Mouse (Mus musculus) bone marrow macrophage, adult 2 months (primary cell): Measurements from ENCODE around the gene Arglu1. TPM values are rescaled to one million over a fixed set of nuclear protein-coding genes. Genes with fewer than 3 reads are reported as not detected.
A peak's percentile ranks its signal among the peaks of the same experiment; 100 is the strongest.

ENCODE experiments used
- H3K27ac ChIP-seq: 2 replicates; pipeline ENCODE4 v1.5.1; 2012; ENCODE audit warnings: low read depth, low read length; ENCODE audit not compliant: insufficient read depth
- H3K4me1 ChIP-seq: 2 replicates; pipeline ENCODE4 v1.6.1; 2012; ENCODE audit warnings: low read length; ENCODE audit not compliant: control insufficient read depth, insufficient read depth
- H3K4me3 ChIP-seq: 2 replicates; pipeline ENCODE4 v1.5.1; 2012; ENCODE audit warnings: mild to moderate bottlenecking, low read length, moderate library complexity; ENCODE audit not compliant: insufficient read depth
- CTCF ChIP-seq: IDR thresholded peaks from 2 replicates; pipeline ENCODE4 v1.5.1; 2012; ENCODE audit warnings: low read depth, mild to moderate bottlenecking, low read length, moderate library complexity
- POLR2A ChIP-seq: IDR thresholded peaks from 2 replicates; pipeline ENCODE4 v1.6.1; 2012; ENCODE audit warnings: mild to moderate bottlenecking, low read depth, low read length, borderline replicate concordance
- polyA plus RNA-seq: library from polyadenylated mRNA; stranded (reverse); fragments of >200 nt; gene quantifications from 2 replicates; pipeline ENCODE4 v1.2.4, GENCODE M21; 2012; ENCODE audit not compliant: missing spikeins, insufficient read depth, insufficient read length

Arglu1 gene
- polyA plus RNA-seq, result 81.2 and 98.3 TPM in 2 replicates

DNA sequence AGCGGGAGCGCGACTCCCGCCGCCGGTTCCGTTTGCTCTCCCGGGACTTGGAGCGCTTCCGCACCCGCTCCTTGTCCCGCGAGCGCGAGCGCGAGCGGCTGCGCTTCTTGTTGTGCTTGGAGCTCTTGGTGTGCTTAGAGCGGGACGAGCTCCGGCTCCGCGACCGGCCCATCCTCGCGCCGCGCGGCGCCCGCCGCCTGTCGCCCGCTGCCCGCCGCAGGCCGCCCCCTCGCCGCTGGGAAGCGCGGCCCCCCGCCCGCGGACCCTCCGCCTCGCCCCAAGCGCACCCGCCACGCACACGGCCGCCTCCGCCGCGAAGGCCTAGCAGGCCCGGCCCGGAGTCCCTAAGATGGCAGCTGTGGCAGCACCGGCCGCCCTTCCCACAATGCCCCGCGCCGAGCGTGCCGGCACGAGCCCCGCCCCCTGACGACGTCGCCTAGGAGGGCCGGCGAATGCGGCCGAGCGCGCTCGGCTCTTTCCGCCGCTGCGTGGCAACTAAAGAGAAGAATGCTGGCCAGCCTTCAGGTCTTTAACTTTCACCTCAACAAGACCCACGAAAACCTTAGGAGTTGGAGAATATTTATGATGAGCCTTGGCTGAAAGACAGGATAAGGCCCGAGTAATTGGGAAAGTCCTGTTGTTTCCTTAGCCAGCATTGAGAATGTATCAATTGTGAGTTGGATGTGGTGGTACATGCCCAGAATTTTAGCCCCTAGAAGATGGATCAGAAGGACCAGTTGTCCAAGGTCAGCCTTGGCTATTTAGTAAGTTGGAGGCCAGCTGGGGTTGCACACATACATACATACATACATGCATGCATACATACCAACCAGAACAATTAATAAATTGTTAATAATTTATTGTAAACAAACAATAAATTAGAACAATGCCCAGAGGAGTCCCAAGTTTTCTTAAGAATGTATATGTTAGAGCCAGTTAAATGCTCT, at the start of gene Arglu1:
Gene Arglu1, minus strand, starts transcription at position 376 of the 947 bp plus-strand sequence.
- peak within 1 kb of the TSS; percentile 64 for H3K4me3 ChIP-seq
- TF ChIP-seq POLR2A (no peak), CTCF (no peak)
- peak within 1 kb of the TSS; percentile 73 for H3K27ac ChIP-seq
- peaks cover 24% of the 10 kb centered on the region for H3K4me1 ChIP-seq

- no peak overlapping the region for H3K27ac ChIP-seq
- no peaks in the 10 kb centered on the region for H3K4me1 ChIP-seq
- no peak for TF ChIP-seq CTCF
- no peak for TF ChIP-seq POLR2A
- no peak overlapping the region for H3K4me3 ChIP-seq
Observed at GRCm38 (mm10) chr8:8737271-8737670, 47.0 kb upstream of the Arglu1 start.

- H3K4me1 ChIP-seq, result no peaks in the 10 kb centered on the region
- no peak for TF ChIP-seq POLR2A
- no peak for TF ChIP-seq CTCF
- H3K27ac ChIP-seq, result no peak overlapping the region
- no peak overlapping the region for H3K4me3 ChIP-seq
Observed at GRCm38 (mm10) chr8:8736826-8737225, 46.5 kb upstream of the Arglu1 start.

- Histone ChIP-seq H3K27ac (no peak overlapping the region), H3K4me1 (no peaks in the 10 kb centered on the region), H3K4me3 (no peak overlapping the region)
- TF ChIP-seq POLR2A (no peak), CTCF (peak; percentile 69)
Observed at GRCm38 (mm10) chr8:8733804-8734203, 43.5 kb upstream of the Arglu1 start.

DNA sequence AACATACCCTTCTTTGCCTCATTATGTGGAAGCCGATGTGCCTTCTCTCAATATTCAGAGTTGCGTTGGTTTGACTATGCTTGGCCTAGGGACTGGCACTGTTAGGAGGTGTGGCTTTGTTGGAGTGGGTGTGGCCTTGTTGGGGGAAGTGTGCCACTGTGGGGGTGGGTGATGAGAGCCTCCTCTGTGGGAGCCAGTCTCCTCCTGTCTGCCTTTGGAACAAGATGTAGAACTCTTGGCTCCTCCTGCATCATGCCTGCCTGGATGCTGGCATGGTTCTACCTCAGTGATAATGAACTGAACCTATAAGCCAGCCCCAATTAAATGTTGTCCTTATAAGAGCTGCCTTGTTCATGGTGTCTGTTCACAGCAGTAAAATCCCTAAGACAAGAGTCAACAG, 38.3 kb upstream of the Arglu1 start:
- TF ChIP-seq CTCF, result no peak
- TF ChIP-seq POLR2A, result no peak
- no peaks in the 10 kb centered on the region for H3K4me1 ChIP-seq
- H3K27ac ChIP-seq, result no peak overlapping the region
- no peak overlapping the region for H3K4me3 ChIP-seq

DNA sequence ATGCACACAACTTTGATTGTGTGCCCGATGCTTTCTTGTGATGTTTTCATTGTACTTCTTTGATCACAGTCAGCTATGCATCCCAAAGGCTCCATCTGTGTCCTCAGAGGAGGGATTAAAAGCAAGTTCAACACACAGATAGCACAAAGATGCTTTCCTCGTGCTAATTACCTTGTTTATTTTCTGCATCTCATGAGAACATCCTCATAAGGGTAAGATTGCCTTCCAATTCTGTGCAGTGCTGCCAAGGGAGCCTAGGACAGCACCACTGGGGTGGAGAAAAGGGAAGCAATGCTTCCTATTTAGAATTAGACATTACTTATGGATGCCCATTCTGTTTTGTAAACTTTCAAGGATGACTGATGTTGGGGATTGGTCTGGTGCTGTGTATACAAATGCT, 36.2 kb upstream of the Arglu1 start:
- no peak for TF ChIP-seq POLR2A
- no peak for TF ChIP-seq CTCF
- Histone ChIP-seq H3K4me3 (no peak overlapping the region), H3K27ac (no peak overlapping the region), H3K4me1 (no peaks in the 10 kb centered on the region)

DNA sequence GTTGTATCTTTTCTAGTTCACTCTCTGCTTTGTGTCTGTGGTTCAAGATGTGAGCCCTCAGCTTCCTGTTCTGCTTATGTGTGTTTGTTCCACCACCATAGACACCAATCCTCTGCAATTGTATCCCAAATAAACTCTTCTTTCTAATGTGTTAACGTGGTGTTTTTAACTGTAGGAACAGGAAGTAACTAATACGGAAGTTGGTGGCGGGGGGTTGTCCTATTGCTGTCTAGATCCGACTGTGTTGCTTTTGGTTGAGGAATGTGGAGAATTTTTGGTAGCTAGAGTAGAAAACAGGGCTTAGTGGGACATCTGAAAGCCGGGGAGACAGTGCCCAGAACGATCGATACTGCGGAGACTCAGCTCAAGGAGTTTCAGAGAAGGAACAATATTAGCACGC, 14.5 kb upstream of the Arglu1 start:
- 0 out of 2 replicates have a peak, but pooled peaks cover 6% of the 10 kb centered on the region for H3K4me1 ChIP-seq
- TF ChIP-seq POLR2A, result no peak
- TF ChIP-seq CTCF, result no peak
- 0 out of 2 replicates have a peak overlapping the region, but pooled peaks have one; percentile 18 for H3K27ac ChIP-seq
- no peak overlapping the region for H3K4me3 ChIP-seq

GRCm38 (mm10) chr8:8703668-8704067, 13.3 kb upstream of the Arglu1 start:
- Histone ChIP-seq H3K27ac (no peak overlapping the region), H3K4me3 (no peak overlapping the region), H3K4me1 (0 out of 2 replicates have a peak, but pooled peaks cover 6% of the 10 kb centered on the region)
- no peak for TF ChIP-seq POLR2A
- no peak for TF ChIP-seq CTCF

DNA sequence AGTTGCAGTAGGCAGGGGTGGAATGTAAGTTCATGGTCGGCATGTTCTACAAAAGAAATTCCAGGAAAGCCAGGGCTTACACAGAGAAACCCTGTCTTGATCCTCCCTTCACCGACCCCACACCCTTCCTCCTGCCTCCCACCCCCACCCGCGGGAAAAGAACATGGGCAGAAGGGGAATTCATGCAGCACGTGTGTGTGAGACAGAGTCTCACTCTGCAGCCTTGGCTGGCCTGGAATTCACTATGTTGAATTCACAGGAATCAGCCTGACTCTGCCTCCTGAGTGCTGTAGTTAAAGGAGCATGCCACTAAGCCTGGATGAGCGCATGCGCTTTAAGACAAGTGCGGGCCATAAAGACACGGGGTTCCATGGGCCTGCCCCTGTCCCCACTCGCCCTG, 10.5 kb upstream of the Arglu1 start:
- 0 out of 2 replicates have a peak, but pooled peaks cover 6% of the 10 kb centered on the region for H3K4me1 ChIP-seq
- H3K4me3 ChIP-seq, result no peak overlapping the region
- no peak overlapping the region for H3K27ac ChIP-seq
- TF ChIP-seq CTCF (no peak), POLR2A (no peak)

DNA sequence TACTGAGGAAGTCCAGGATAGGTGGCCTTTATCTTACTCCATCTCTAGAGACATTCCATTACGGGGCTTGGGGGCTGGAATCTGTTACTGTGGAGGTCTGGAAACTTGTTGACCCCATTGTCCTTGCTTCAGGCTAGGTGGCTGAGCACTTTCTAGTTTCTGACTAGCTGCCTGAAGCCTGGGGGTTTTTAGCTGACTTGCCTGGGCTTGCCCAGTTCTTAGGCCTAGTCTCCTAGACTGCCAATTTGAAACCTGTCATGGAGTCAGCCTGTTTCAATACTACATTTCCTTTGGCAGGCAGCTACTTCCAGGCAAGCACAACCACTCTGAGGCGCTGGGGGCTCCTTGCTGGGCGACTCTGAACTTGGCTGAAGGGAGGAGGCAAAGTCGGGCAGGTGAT, 9.9 kb upstream of the Arglu1 start:
- Histone ChIP-seq H3K4me1 (0 out of 2 replicates have a peak, but pooled peaks cover 6% of the 10 kb centered on the region), H3K4me3 (no peak overlapping the region), H3K27ac (no peak overlapping the region)
- TF ChIP-seq CTCF (no peak), POLR2A (no peak)

DNA sequence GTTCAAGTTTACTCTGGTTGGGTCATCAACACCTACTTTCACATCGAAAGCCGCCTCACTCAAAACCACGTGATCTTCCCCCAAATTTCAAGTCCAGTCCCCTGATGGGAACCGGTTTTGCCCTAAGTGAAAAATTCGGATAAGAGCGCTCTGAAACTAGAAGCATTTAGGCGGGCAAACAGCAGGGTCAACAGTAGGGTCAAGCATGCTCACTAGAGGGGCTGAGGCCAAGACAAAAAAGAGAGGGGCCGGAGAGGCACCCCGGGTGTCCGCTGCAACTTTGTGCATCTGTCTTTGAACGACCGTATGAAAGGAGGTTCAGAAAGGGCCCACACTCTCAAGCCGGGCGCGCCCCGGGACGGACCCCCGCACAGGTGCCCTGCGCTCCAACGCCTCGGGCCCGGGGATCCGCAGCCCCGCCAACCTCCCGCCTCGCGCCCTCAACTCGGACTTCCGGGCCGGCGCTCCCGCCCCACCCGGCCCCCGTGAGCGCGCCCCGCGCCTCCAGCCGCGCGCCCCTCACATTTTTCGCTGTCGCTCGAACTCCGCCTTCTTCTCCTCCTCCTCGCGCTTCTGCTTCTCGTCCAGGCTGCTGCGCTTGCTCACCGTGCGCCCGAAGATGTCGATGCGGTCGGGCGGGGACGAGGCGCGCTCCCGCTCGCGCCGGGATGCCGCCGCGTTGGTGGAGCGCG, 721 bp downstream of the Arglu1 start:
- Histone ChIP-seq H3K4me1 (peaks cover 25% of the 10 kb centered on the region), H3K4me3 (peak overlapping the region; percentile 64), H3K27ac (peak overlapping the region; percentile 73)
- no peak for TF ChIP-seq POLR2A
- TF ChIP-seq CTCF, result no peak
